Comparison of ENCODE assay signal across 19 mouse cellular contexts in genomic region chr1:51678290-51678928, GRCm38 (mm10).
DNase-seq lines count a peak whose midpoint lies in the region; ATAC-seq and TF ChIP-seq lines count a peak whose summit lies in the region.
"Had no signal": no experiment of that assay in that cellular context is flagged by ENCODE, and none has a peak within 500 bp of the region (broad histone marks: within the 10 kb centered on the region; RNA-seq: fewer than 3 reads in every experiment).

No protein-coding gene starts in this region.

- ATAC-seq in embryonic facial prominence, embryonic 13.5 days (ENCODE audit: insufficient number of reproducible peaks, insufficient read depth, low FRiP score, low TSS enrichment, low read depth): peak; percentile 56; the same call in 1 of the 2 replicates
- peak; percentile 18; the same call in 1 of the 2 replicates for ATAC-seq in stomach, embryonic 15.5 days (ENCODE audit: insufficient read depth, low FRiP score, low read depth)
- no peak for ATAC-seq in erythroid progenitor cell, adult 5-6 weeks (replicated peaks; ENCODE audit: low FRiP score, poor library complexity, severe bottlenecking)
- ATAC-seq: forebrain, postnatal 0 days had no signal

- H3K4me1 ChIP-seq in embryonic facial prominence, embryonic 13.5 days: 0 out of 2 replicates have a peak, but pooled peaks cover 5% of the 10 kb centered on the region
- peaks cover 13% of the 10 kb centered on the region for H3K4me1 ChIP-seq in stomach, embryonic 15.5 days
- H3K4me1 ChIP-seq: liver, embryonic 13.5 days; neural tube, embryonic 13.5 days had no signal

- no peak for TF ChIP-seq CTCF in gastrocnemius, adult 2 months (IDR thresholded peaks at IDR 0.05)

- no peak overlapping the region for H3K9ac ChIP-seq in embryonic facial prominence, embryonic 13.5 days
- H3K9ac ChIP-seq in stomach, embryonic 15.5 days: no peak overlapping the region
- H3K9ac ChIP-seq: forebrain, postnatal 0 days; liver, embryonic 13.5 days; neural tube, embryonic 13.5 days had no signal

- no peaks in the 10 kb centered on the region for H3K36me3 ChIP-seq in embryonic facial prominence, embryonic 13.5 days
- no peaks in the 10 kb centered on the region for H3K36me3 ChIP-seq in stomach, embryonic 15.5 days
- H3K36me3 ChIP-seq: hindbrain, embryonic 10.5 days; liver, embryonic 13.5 days; neural tube, embryonic 13.5 days had no signal

- intact Hi-C loops in gastrocnemius, adult 2 months (cut with DNase I): no loop called here
- intact Hi-C loops in gastrocnemius, postnatal 36 days (cut with DNase I): no loop called here

- H3K4me2 ChIP-seq in embryonic facial prominence, embryonic 13.5 days: no peak overlapping the region
- H3K4me2 ChIP-seq in stomach, embryonic 15.5 days: no peak overlapping the region
- H3K4me2 ChIP-seq: liver, embryonic 13.5 days; neural tube, embryonic 13.5 days had no signal

- H3K4me3 ChIP-seq in gastrocnemius, adult 2 months: no peak overlapping the region
- no peak overlapping the region for H3K4me3 ChIP-seq in embryonic facial prominence, embryonic 13.5 days
- H3K4me3 ChIP-seq in stomach, embryonic 15.5 days (replicated peaks): no peak overlapping the region
- H3K4me3 ChIP-seq: hindbrain, embryonic 10.5 days; left cerebral cortex, adult 2 months; liver, embryonic 13.5 days; neural tube, embryonic 13.5 days had no signal

- H3K9me3 ChIP-seq in embryonic facial prominence, embryonic 13.5 days: no peaks in the 10 kb centered on the region; the same call in 1 of the 2 replicates
- H3K9me3 ChIP-seq in stomach, embryonic 15.5 days: no peaks in the 10 kb centered on the region
- H3K9me3 ChIP-seq: hindbrain, embryonic 10.5 days; liver, embryonic 13.5 days; neural tube, embryonic 13.5 days had no signal

- H3K27ac ChIP-seq in gastrocnemius, adult 2 months: 0 out of 2 replicates have a peak overlapping the region, but pooled peaks have one; percentile 16
- no peak overlapping the region for H3K27ac ChIP-seq in embryonic facial prominence, embryonic 13.5 days
- H3K27ac ChIP-seq in stomach, embryonic 15.5 days: peak overlapping the region; percentile 35; the same call in 1 of the 2 replicates
- H3K27ac ChIP-seq: hindbrain, embryonic 10.5 days; left cerebral cortex, adult 2 months; liver, embryonic 13.5 days; neural tube, embryonic 13.5 days had no signal

- H3K27me3 ChIP-seq in embryonic facial prominence, embryonic 13.5 days: no peaks in the 10 kb centered on the region
- no peaks in the 10 kb centered on the region for H3K27me3 ChIP-seq in stomach, embryonic 15.5 days (replicated peaks)
- H3K27me3 ChIP-seq: liver, embryonic 13.5 days; neural tube, embryonic 13.5 days had no signal

- no peak for DNase-seq in gastrocnemius, adult 2 months
- DNase-seq in gastrocnemius, postnatal 36 days: no peak
- DNase-seq in urinary bladder, adult 18-20 months (ENCODE audit: low spot score in 2 of 2): peak; percentile 17 to 25
- no peak for DNase-seq in urinary bladder, postnatal 10 days (ENCODE audit: low spot score)
- DNase-seq in thymus, postnatal 0 days (ENCODE audit: low spot score): no peak
- DNase-seq: adrenal gland, postnatal 36 days; cerebellum, adult 18-20 months; cerebellum, postnatal 36 days; forebrain, postnatal 0 days; gastrocnemius, postnatal 10 days; kidney, postnatal 25 days; liver, embryonic 13.5 days; midbrain, embryonic 14.5 days had no signal

- WGBS in embryonic facial prominence, embryonic 13.5 days: 34% methylated on average over 6 of the region's 6 CpGs
- 40% methylated on average over 6 of the region's 6 CpGs for WGBS in stomach, embryonic 15.5 days

Comparison
In these comparisons a context has a peak if more than half of its experiments do, and no peak if none do; other contexts are left out.
1. DNase-seq: peak in urinary bladder, adult 18-20 months (2 of 2); none in gastrocnemius, adult 2 months (single experiment), gastrocnemius, postnatal 36 days (0 of 2), urinary bladder, postnatal 10 days (single experiment) and thymus, postnatal 0 days (single experiment).